Mouse (Mus musculus): ENCODE results near the gene Col5a1.

DNA sequence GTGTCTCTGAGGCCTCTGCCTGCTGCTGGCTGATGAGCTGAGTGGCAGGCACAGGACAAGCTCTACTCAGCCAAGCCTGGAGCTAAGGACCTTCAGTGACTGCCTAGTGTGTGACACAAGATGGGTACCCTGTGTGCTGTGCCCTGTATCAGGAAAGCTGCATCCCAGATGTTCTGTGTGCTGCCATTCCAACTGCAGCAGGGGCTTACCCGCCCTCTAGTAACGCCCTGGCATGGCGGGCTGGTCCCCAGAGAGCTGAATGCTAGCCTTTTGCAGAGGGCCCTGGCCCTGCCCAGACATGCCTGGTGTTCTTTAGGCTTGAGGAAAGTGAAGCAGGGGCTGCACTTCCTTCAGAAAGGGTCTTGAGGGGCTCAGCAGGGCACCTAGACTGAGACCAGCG is 9.4 kb downstream of the Col5a1 start:
- TF ChIP-seq CTCF (conservative IDR thresholded peaks at IDR 0.05; ENCODE audit: low read length): no peak
- no peak for TF ChIP-seq POU5F1 (IDR thresholded peaks at IDR 0.05; ENCODE audit: borderline replicate concordance, low read length)
- no peak for TF ChIP-seq NANOG (IDR thresholded peaks at IDR 0.05; ENCODE audit: borderline replicate concordance, low read length)
